Mouse (Mus musculus) lung, embryonic 15.5 days (tissue): ENCODE results near the gene Olfr159. TPM values are rescaled to one million over a fixed set of nuclear protein-coding genes. Genes with fewer than 3 reads are reported as not detected.
"Not testable (repeated sequence)": the region's sequence is repeated elsewhere in the genome, so short reads cannot be mapped to it uniquely, and the experiment has no call there.

Experiments used
- ATAC-seq: fragments of 200-750 bp; cut with Nextera tagmentation; 2 replicates; pipeline ENCODE4 v1.8.0; 2017; ENCODE audit warnings: moderate number of reproducible peaks, borderline replicate concordance; ENCODE audit not compliant: low FRiP score, low TSS enrichment; ENCODE audit errors: extremely low read depth
- H3K27ac ChIP-seq: fragments of 300-500 bp; sonication (generic); 2 replicates; pipeline ENCODE4 v1.5.1; 2015; ENCODE audit warnings: moderate library complexity, mild to moderate bottlenecking, inconsistent platforms
- H3K27me3 ChIP-seq: fragments of 300-500 bp; sonication (generic); 2 replicates; pipeline ENCODE4 v1.6.1; 2015; ENCODE audit warnings: inconsistent platforms
- H3K36me3 ChIP-seq: fragments of 300-500 bp; sonication (generic); 2 replicates; pipeline ENCODE4 v1.6.1; 2015; ENCODE audit warnings: inconsistent platforms
- H3K4me1 ChIP-seq: fragments of 300-500 bp; sonication (generic); 2 replicates; pipeline ENCODE4 v1.6.1; 2015; ENCODE audit warnings: inconsistent platforms
- H3K4me2 ChIP-seq: fragments of 300-500 bp; sonication (generic); 2 replicates; pipeline ENCODE4 v1.6.1; 2015; ENCODE audit warnings: inconsistent platforms, mild to moderate bottlenecking, moderate library complexity
- H3K4me3 ChIP-seq: fragments of 300-500 bp; sonication (generic); 2 replicates; pipeline ENCODE4 v1.5.1; 2015; ENCODE audit warnings: mild to moderate bottlenecking, inconsistent platforms
- H3K9ac ChIP-seq: fragments of 300-500 bp; sonication (generic); 2 replicates; pipeline ENCODE4 v1.6.1; 2015; ENCODE audit warnings: inconsistent platforms
- H3K9me3 ChIP-seq: fragments of 300-500 bp; sonication (generic); 2 replicates; pipeline ENCODE4 v1.6.1; 2016; ENCODE audit warnings: inconsistent platforms
- WGBS: fragments of 180-500 bp; shearing (Covaris S2); methylation state at CpG from one replicate; pipeline ENCODE4 v1.1.7; 2015; 5-methylcytosine and 5-hydroxymethylcytosine counted together
- polyA plus RNA-seq: library from polyadenylated mRNA; unstranded; fragments of >200 nt; fragmentation: Nextera tagmentation; extraction: Ambion mirVana; gene quantifications from 2 replicates; pipeline ENCODE4 v1.2.1, GENCODE M21; 2015

The Olfr159 gene
- not detected in 2 replicates for polyA plus RNA-seq

DNA sequence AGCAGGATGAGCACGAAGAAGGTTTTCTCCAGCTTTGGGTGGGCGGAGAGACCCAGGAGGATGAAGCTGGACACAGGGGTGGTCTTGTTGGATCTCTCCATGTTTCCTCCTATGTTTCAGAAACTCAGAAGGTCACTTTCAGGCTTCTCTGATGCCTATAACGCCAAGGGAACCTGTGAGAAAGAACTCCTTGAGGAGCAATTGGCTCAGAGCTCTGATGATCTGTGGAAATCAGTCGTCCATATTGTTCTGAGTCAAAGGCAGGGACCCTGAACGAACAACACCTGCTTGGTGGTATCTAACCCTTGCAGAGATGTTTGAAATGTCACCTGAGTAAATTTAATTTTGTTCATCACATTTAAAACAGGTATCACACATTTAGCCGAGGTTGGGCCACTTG lies at the start of gene Olfr159:
Olfr159 (minus strand) TSS at position 101 of the 400 bp plus-strand sequence.
- H3K4me3 ChIP-seq, result no peak within 1 kb of the TSS
- no peaks in the 10 kb centered on the region for H3K36me3 ChIP-seq
- peaks cover 5% of the 10 kb centered on the region for H3K4me1 ChIP-seq
- 80% methylated on average over 6 of the region's 6 CpGs for WGBS
- H3K27ac ChIP-seq, result no peak within 1 kb of the TSS
- no peak within 1 kb of the TSS for H3K4me2 ChIP-seq
- H3K27me3 ChIP-seq, result no peaks in the 10 kb centered on the region
- ATAC-seq, result no peak
- H3K9ac ChIP-seq, result no peak within 1 kb of the TSS
- H3K9me3 ChIP-seq, result no peaks in the 10 kb centered on the region

DNA sequence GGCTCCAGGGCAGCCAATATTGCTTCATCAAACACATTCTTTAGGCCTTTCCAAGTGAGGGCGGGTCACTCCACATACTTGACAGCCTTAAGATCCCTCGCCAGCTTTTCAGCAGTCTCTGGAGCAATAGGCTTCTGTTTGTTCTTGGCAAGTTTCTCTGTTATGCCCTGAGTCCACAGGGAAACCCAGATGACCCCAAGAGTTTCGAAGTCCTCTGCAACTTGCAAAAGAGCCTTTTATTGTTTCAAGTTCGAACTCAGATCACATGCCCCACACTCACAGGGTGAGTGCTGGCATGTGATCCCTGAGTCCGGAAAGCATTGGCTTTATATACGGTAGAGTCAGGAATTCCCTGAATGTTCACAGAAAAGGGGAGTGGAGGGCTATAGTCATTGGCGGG lies 28.1 kb upstream of the Olfr159 start:
- H3K36me3 ChIP-seq, result no peaks in the 10 kb centered on the region
- no peak for ATAC-seq
- H3K4me1 ChIP-seq, result no peaks in the 10 kb centered on the region
- H3K4me2 ChIP-seq, result no peak overlapping the region
- no peak overlapping the region for H3K9ac ChIP-seq
- no peaks in the 10 kb centered on the region for H3K27me3 ChIP-seq
- H3K4me3 ChIP-seq, result no peak overlapping the region
- WGBS, result 58% methylated on average over 7 of the region's 7 CpGs
- H3K27ac ChIP-seq, result 0 out of 2 replicates have a peak overlapping the region, but pooled peaks have one; percentile 21
- H3K9me3 ChIP-seq, result no peaks in the 10 kb centered on the region

DNA sequence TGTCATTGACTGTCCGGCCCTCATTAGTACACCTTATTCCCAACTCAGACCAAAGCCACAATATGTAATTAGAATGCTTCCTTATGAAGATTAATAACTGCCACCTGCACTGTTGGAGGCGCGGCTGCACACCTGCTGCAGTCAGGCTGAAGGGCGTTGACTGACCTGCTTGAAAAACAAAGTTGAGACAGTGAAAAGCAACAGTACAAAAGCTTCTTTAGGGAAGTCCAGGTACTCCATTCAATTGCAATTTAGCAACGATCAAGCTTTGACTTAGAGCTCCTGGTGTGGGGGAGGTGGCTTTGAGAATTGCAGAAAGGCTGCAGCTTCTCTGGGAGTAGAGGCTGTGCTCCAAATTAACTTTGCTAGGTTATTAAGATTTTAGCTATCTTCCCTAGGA lies 25.0 kb upstream of the Olfr159 start:
- not testable (repeated sequence) for H3K36me3 ChIP-seq, H3K27ac ChIP-seq, H3K9me3 ChIP-seq, H3K9ac ChIP-seq, H3K4me2 ChIP-seq, H3K27me3 ChIP-seq, H3K4me3 ChIP-seq, ATAC-seq, H3K4me1 ChIP-seq
- 83% methylated on average over 5 of the region's 5 CpGs for WGBS

GRCm38 (mm10) chr4:43795296-43795695 lies 24.5 kb upstream of the Olfr159 start:
- H3K27ac ChIP-seq, result no peak overlapping the region
- no peaks in the 10 kb centered on the region for H3K36me3 ChIP-seq
- H3K4me1 ChIP-seq, result no peaks in the 10 kb centered on the region
- ATAC-seq, result no peak
- H3K4me3 ChIP-seq, result no peak overlapping the region
- no peak overlapping the region for H3K9ac ChIP-seq
- no peak overlapping the region for H3K4me2 ChIP-seq
- 71% methylated on average over 6 of the region's 6 CpGs for WGBS
- no peaks in the 10 kb centered on the region for H3K9me3 ChIP-seq
- H3K27me3 ChIP-seq, result no peaks in the 10 kb centered on the region

DNA sequence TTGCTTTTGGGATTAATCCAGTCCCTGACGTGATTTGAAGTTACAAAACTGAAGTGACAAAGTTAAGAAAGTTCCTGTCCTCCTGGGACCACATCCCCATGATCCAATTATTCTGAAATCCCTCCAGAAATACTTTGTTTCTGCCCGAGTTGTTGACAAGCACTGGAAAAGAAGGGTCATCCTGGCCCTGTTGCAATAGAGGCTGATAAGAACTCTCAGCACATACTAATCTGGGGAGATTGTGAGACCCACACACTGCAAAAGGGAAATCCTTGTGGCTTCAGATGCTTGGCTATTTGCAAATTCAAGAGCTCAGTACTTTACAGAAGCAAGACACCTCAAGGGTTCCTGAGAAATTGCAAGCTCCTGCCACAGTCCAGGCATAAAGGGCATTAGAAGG lies 1.5 kb upstream of the Olfr159 start:
- no peak for ATAC-seq
- Histone ChIP-seq H3K4me3 (no peak overlapping the region), H3K27ac (no peak overlapping the region), H3K4me1 (peaks cover 5% of the 10 kb centered on the region), H3K4me2 (no peak overlapping the region), H3K27me3 (no peaks in the 10 kb centered on the region), H3K9ac (no peak overlapping the region), H3K36me3 (no peaks in the 10 kb centered on the region), H3K9me3 (no peaks in the 10 kb centered on the region)
- 31% methylated on average over 2 of the region's 2 CpGs for WGBS

DNA sequence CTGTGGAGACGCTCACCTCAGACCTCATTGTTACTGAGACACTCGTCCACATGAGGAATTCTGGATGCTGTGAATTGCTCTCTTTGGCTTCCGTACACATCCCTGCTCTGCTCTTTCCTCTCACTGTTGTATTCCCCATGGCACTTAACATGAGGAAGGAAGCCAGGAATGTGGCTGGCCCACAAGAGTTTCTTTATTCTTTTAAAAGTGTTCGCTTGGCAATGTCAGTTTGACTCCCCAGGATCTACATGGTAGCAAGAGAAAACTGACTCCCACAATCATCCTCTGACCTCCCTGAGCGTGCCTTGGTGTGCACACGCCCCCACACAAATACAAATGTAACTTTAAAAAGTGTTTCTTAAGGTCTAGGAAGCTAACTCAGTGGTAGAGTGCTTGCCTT lies 817 bp upstream of the Olfr159 start:
- WGBS, result 46% methylated on average over 6 of the region's 6 CpGs

DNA sequence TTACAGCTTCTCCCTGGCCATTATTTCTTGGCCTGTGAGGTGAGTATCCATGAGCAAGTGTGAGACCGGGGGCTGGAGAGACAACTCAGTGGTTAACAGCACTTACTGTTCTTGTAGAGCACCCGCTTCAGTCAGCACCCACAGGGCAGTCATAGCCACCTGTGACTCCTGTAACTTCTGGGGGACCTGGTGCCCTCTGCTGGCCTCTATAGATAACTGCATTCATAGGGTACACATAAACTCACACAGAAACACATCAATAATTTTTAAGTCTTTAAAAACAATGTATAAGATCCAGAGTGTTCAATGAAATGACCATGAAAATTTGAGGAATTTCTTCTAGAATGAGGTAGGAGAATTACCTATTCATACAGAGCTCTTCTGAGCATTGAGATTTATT lies 1.4 kb downstream of the Olfr159 start:
- Histone ChIP-seq H3K9me3 (no peaks in the 10 kb centered on the region), H3K4me2 (no peak overlapping the region), H3K4me3 (no peak overlapping the region), H3K27me3 (no peaks in the 10 kb centered on the region), H3K9ac (no peak overlapping the region), H3K4me1 (peaks cover 5% of the 10 kb centered on the region), H3K36me3 (no peaks in the 10 kb centered on the region), H3K27ac (no peak overlapping the region)
- 88% methylated on average over 2 of the region's 2 CpGs for WGBS
- no peak for ATAC-seq

More for the DNA sequence above, 817 bp upstream of the Olfr159 start:
- H3K9me3 ChIP-seq, result no peaks in the 10 kb centered on the region
- H3K4me1 ChIP-seq, result peaks cover 5% of the 10 kb centered on the region
- no peak for ATAC-seq
- no peak overlapping the region for H3K27ac ChIP-seq
- H3K36me3 ChIP-seq, result no peaks in the 10 kb centered on the region
- no peaks in the 10 kb centered on the region for H3K27me3 ChIP-seq
- H3K9ac ChIP-seq, result no peak overlapping the region
- H3K4me2 ChIP-seq, result no peak overlapping the region
- H3K4me3 ChIP-seq, result no peak overlapping the region

GRCm38 (mm10) chr4:43768341-43768740 lies 2.5 kb downstream of the Olfr159 start:
- WGBS, result 81% methylated on average over 5 of the region's 5 CpGs
- ATAC-seq, result no peak
- Histone ChIP-seq H3K4me3 (no peak overlapping the region), H3K4me2 (no peak overlapping the region), H3K27ac (no peak overlapping the region), H3K9ac (no peak overlapping the region), H3K27me3 (no peaks in the 10 kb centered on the region), H3K36me3 (no peaks in the 10 kb centered on the region), H3K9me3 (no peaks in the 10 kb centered on the region), H3K4me1 (peaks cover 5% of the 10 kb centered on the region)

DNA sequence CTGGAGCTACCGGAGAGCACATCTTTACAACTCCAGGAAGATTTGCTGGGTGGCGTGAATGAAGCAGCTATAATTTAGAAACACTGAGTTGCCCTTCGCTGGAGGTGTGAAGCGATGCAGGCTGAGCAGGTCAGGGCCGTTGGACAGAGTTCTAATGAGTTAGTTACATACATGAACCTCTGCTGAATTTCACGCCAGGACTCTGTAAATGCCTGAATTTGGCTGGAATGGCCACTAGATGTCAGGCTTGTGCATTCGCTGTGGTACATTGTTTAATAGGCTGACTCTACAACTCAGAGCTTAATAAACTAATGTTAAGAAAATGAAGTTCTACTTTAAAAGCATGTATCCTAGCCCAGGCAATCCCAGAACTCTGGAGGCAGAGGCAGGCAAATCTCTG lies 7.4 kb downstream of the Olfr159 start:
- H3K4me1 ChIP-seq, result 0 out of 2 replicates have a peak, but pooled peaks cover 6% of the 10 kb centered on the region
- no peaks in the 10 kb centered on the region for H3K9me3 ChIP-seq
- no peak for ATAC-seq
- no peak overlapping the region for H3K27ac ChIP-seq
- 22% methylated on average over 7 of the region's 7 CpGs for WGBS
- H3K27me3 ChIP-seq, result no peaks in the 10 kb centered on the region
- H3K9ac ChIP-seq, result no peak overlapping the region
- H3K36me3 ChIP-seq, result no peaks in the 10 kb centered on the region
- H3K4me2 ChIP-seq, result no peak overlapping the region
- no peak overlapping the region for H3K4me3 ChIP-seq

DNA sequence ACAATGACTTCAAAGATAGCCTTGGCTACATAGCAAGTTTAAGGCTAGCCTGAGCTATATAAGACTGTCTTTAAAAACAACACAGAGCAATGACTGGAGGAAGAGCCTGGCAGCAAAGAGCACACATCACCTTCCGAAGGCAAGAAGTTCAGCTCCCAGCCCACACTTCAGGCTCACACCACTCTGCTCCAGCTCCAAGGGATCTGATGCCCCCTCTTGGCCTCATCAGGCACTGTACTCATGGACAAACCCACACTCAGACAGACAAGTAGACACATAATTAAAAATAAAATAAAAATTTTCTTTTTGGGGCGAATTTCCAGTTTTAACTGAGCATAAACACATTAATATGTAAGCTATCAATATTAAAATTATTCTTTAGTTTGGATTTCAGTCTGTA lies 9.5 kb downstream of the Olfr159 start:
- H3K9me3 ChIP-seq, result no peaks in the 10 kb centered on the region
- 0 out of 2 replicates have a peak, but pooled peaks cover 6% of the 10 kb centered on the region for H3K4me1 ChIP-seq
- 69% methylated on average over 2 of the region's 2 CpGs for WGBS
- H3K9ac ChIP-seq, result no peak overlapping the region
- H3K4me3 ChIP-seq, result no peak overlapping the region
- H3K4me2 ChIP-seq, result no peak overlapping the region
- H3K27ac ChIP-seq, result no peak overlapping the region
- no peak for ATAC-seq
- no peaks in the 10 kb centered on the region for H3K36me3 ChIP-seq
- no peaks in the 10 kb centered on the region for H3K27me3 ChIP-seq

DNA sequence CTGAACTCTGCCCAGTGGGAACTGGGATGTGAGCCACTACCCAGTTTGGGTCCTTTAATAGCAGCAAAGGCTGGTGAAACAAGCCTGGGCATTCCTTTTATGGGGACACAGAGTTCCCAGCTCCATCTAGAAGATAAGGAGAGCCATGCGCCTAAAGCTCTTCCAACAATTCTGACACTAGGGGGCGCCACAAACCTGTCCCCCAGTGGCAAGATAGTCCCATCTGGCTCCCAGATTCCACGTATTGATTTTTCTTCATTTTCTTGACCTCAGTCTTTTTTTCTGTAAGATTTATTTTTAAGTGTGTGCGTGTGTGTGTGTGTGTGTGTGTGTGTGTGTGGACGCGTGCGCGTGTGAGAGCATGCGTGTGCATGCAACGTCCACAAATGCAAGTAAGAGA lies 10.3 kb downstream of the Olfr159 start:
- H3K4me1 ChIP-seq, result 0 out of 2 replicates have a peak, but pooled peaks cover 6% of the 10 kb centered on the region
- H3K9ac ChIP-seq, result no peak overlapping the region
- H3K4me2 ChIP-seq, result no peak overlapping the region
- no peaks in the 10 kb centered on the region for H3K36me3 ChIP-seq
- no peaks in the 10 kb centered on the region for H3K9me3 ChIP-seq
- H3K27me3 ChIP-seq, result no peaks in the 10 kb centered on the region
- 78% methylated on average over 10 of the region's 10 CpGs for WGBS
- H3K4me3 ChIP-seq, result no peak overlapping the region
- no peak overlapping the region for H3K27ac ChIP-seq
- ATAC-seq, result no peak

- H3K36me3 ChIP-seq, result no peaks in the 10 kb centered on the region
- H3K27me3 ChIP-seq, result no peaks in the 10 kb centered on the region
- no peak overlapping the region for H3K4me3 ChIP-seq
- ATAC-seq, result no peak
- H3K27ac ChIP-seq, result no peak overlapping the region
- H3K9ac ChIP-seq, result no peak overlapping the region
- no peaks in the 10 kb centered on the region for H3K9me3 ChIP-seq
- H3K4me2 ChIP-seq, result no peak overlapping the region
- 0 out of 2 replicates have a peak, but pooled peaks cover 6% of the 10 kb centered on the region for H3K4me1 ChIP-seq
- 72% methylated on average over 21 of the region's 21 CpGs for WGBS
These were observed 11.0 kb downstream of the Olfr159 start for GRCm38 (mm10) chr4:43759571-43760418.
